Mouse (Mus musculus): ENCODE data around the gene Fam168a.

DNA sequence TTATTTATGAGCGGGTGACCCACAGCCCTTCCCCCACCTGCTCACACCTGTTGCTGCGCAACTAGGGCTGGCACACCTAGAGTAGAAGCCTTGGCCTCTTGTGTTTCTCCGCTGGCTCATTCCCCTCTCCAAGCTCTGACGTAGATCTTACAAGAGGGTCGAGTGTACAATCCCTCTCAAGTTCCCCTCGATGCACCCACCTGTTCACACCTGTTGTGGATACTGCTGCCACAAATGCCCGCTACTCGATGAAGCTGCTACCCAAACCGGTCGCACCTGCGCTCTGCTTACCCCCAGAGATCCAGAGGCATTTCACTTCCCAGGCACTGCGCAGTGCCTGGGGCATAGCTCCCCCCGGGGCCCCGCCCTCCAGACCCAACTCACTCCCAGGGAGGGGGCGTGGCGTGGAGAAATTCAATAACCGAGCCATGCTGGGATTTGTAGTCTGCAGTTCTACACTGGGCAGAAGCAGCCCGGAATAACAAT is 48.3 kb upstream of the Fam168a start:
- TF ChIP-seq UBTF (IDR thresholded peaks at IDR 0.05; ENCODE audit: borderline replicate concordance, insufficient read depth, low read depth, low read length) (no peak), ZC3H11A (IDR thresholded peaks at IDR 0.05; ENCODE audit: low read depth, low read length) (no peak), CTCF (IDR thresholded peaks at IDR 0.05 in 2 of 3, conservative IDR thresholded peaks at IDR 0.05 in 1 of 3; ENCODE audit: control insufficient read depth in 1 of 3, insufficient read depth in 1 of 3, low read depth in 2 of 3, low read length in 3 of 3, poor library complexity in 1 of 3, severe bottlenecking in 1 of 3) (no peak), ZMIZ1 (IDR thresholded peaks at IDR 0.05; ENCODE audit: low read depth, low read length) (no peak), ELF1 (IDR thresholded peaks at IDR 0.05; ENCODE audit: low read depth, low read length) (no peak), GABPA (IDR thresholded peaks at IDR 0.05; ENCODE audit: low read depth, low read length) (no peak), TCF12 (IDR thresholded peaks at IDR 0.05; ENCODE audit: low read depth, low read length) (no peak), HCFC1 (IDR thresholded peaks at IDR 0.05; ENCODE audit: low read depth, low read length) (no peak), EP300 (IDR thresholded peaks at IDR 0.05; ENCODE audit: low read depth in 1 of 2, low read length in 2 of 2) (no peak), POLR2A (IDR thresholded peaks at IDR 0.05; ENCODE audit: control insufficient read depth in 1 of 2, insufficient read depth in 1 of 2, low read depth in 1 of 2, low read length in 2 of 2, poor library complexity in 1 of 2) (no peak), MAFK (IDR thresholded peaks at IDR 0.05; ENCODE audit: borderline replicate concordance, low read depth, low read length) (no peak), TBP (IDR thresholded peaks at IDR 0.05; ENCODE audit: low read depth, low read length) (no peak), CHD1 (IDR thresholded peaks at IDR 0.05; ENCODE audit: low read depth, low read length) (no peak), CHD2 (IDR thresholded peaks at IDR 0.05; ENCODE audit: low read length) (no peak)
